Mouse (Mus musculus) midbrain, embryonic 13.5 days (tissue): ENCODE data around the gene Fam219b. TPM values are rescaled to one million over a fixed set of nuclear protein-coding genes. Genes with fewer than 3 reads are reported as not detected.

ENCODE experiments used
- ATAC-seq: fragments of 200-750 bp; cut with Nextera tagmentation; 2 replicates; pipeline ENCODE4 v1.8.0; 2017; ENCODE audit warnings: mild to moderate bottlenecking, moderate TSS enrichment, moderate library complexity
- H3K27ac ChIP-seq: fragments of 300-500 bp; sonication (generic); 2 replicates; pipeline ENCODE4 v1.5.1; 2015; ENCODE audit warnings: inconsistent platforms, mild to moderate bottlenecking, moderate library complexity
- H3K27me3 ChIP-seq: fragments of 300-500 bp; sonication (generic); 2 replicates; pipeline ENCODE4 v1.6.1; 2015; ENCODE audit warnings: mild to moderate bottlenecking, inconsistent platforms
- H3K36me3 ChIP-seq: fragments of 300-500 bp; sonication (generic); 2 replicates; pipeline ENCODE4 v1.6.1; 2015; ENCODE audit warnings: mild to moderate bottlenecking, inconsistent platforms
- H3K4me1 ChIP-seq: fragments of 300-500 bp; sonication (generic); replicated peaks from 2 replicates; pipeline ENCODE4 v1.6.1; 2015; ENCODE audit warnings: inconsistent platforms
- H3K4me2 ChIP-seq: fragments of 300-500 bp; sonication (generic); replicated peaks from 2 replicates; pipeline ENCODE4 v1.6.1; 2015; ENCODE audit warnings: moderate library complexity, mild to moderate bottlenecking, inconsistent platforms
- H3K4me3 ChIP-seq: fragments of 300-500 bp; sonication (generic); replicated peaks from 2 replicates; pipeline ENCODE4 v1.5.1; 2015; ENCODE audit warnings: mild to moderate bottlenecking, inconsistent platforms
- H3K9ac ChIP-seq: fragments of 300-500 bp; sonication (generic); replicated peaks from 2 replicates; pipeline ENCODE4 v1.6.1; 2015; ENCODE audit warnings: mild to moderate bottlenecking, inconsistent platforms
- H3K9me3 ChIP-seq: fragments of 300-500 bp; sonication (generic); 2 replicates; pipeline ENCODE4 v1.6.1; 2016; ENCODE audit warnings: mild to moderate bottlenecking, inconsistent platforms
- WGBS: fragments of 180-500 bp; shearing (Covaris S2); methylation state at CpG from one replicate; pipeline ENCODE4 v1.1.7; 2015; 5-methylcytosine and 5-hydroxymethylcytosine counted together
- polyA plus RNA-seq: library from polyadenylated mRNA; unstranded; fragments of >200 nt; fragmentation: Nextera tagmentation; extraction: Ambion mirVana; gene quantifications from 2 replicates; pipeline ENCODE4 v1.2.1, GENCODE M21; 2015

Fam219b gene
- polyA plus RNA-seq, 1 experiment from 2014 or later: 24.2 TPM

DNA sequence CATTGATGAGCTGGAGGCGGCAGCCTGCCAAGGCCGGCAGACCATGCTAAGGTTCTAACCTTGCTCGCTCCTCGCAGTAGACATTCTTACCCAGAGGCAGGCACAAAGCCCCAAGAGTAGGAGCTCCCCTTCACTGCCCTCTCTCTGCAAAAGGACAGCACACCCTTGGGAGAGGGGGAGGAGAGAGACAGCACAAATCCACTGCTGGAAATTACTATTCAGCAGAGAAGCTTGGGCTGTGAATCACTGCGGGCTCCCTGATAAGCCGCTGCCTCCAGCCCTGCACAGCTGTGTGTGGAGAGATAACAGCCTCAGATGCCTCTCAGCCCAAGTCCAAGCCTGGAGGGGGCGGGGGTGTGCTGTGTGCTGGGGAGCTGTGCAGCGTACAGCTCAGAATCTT is 31.6 kb upstream of the Fam219b start:
- peak overlapping the region; percentile 88 for H3K27ac ChIP-seq
- peak overlapping the region; percentile 2; the same call in 1 of the 2 replicates for H3K9ac ChIP-seq
- H3K36me3 ChIP-seq: no peaks in the 10 kb centered on the region
- H3K4me1 ChIP-seq: peaks cover 57% of the 10 kb centered on the region
- 5% methylated on average over 8 of the region's 8 CpGs for WGBS
- peak overlapping the region; percentile 44 for H3K4me3 ChIP-seq
- H3K4me2 ChIP-seq: peak overlapping the region; percentile 84
- H3K9me3 ChIP-seq: no peaks in the 10 kb centered on the region
- peak; percentile 93 for ATAC-seq
- H3K27me3 ChIP-seq: peaks cover 54% of the 10 kb centered on the region

DNA sequence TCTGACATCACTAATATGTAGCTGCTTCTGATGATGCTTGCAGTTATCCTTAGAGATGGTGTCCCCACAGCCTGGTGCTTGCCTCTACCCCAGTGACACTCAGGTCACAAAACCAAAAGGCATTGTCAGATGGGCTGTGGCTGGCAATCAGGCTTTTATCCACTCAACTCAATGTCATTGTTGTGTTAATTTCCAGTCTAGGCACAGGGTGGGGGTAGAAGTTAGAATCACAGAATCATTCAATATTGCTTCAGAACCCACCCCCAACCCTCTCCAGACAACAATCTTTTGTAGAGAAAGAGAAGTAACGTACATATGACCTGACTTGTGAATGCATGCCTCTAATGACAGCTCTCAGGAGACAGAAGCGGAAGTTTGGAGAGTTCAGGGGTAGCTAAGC is 26.8 kb upstream of the Fam219b start:
- H3K36me3 ChIP-seq: no peaks in the 10 kb centered on the region
- H3K27ac ChIP-seq: no peak overlapping the region
- H3K9ac ChIP-seq: no peak overlapping the region
- H3K4me1 ChIP-seq: peaks cover 8% of the 10 kb centered on the region
- H3K4me2 ChIP-seq: no peak overlapping the region
- no peak for ATAC-seq
- H3K9me3 ChIP-seq: no peaks in the 10 kb centered on the region
- no peak overlapping the region for H3K4me3 ChIP-seq
- peaks cover 10% of the 10 kb centered on the region for H3K27me3 ChIP-seq
- WGBS: 46% methylated on average over 2 of the region's 2 CpGs

DNA sequence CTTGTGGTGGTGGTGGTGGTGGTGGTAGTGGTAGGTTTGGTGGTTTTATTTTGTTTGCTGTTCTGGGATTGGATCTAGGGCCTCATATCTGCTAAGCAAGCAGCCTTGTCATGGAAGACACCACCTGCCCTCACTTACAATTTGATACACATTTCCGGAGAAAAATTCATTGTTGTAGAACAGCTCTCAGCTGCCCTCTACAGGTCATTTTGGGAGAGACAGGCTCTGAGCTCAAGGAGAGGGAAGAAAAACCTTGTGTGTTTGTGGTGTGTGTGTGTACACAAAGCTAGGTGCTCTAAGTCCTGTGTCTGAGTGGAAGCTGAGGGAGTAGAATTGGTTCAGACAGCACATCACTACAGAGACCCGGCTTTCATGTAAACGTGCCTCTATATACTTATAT is 20.2 kb upstream of the Fam219b start:
- Histone ChIP-seq H3K27ac (peak overlapping the region; percentile 65; the same call in 1 of the 2 replicates), H3K27me3 (no peaks in the 10 kb centered on the region), H3K4me1 (peaks cover 11% of the 10 kb centered on the region), H3K4me2 (no peak overlapping the region), H3K36me3 (no peaks in the 10 kb centered on the region), H3K9ac (no peak overlapping the region), H3K4me3 (no peak overlapping the region), H3K9me3 (no peaks in the 10 kb centered on the region)
- 2% methylated on average over 3 of the region's 3 CpGs for WGBS
- ATAC-seq: no peak

DNA sequence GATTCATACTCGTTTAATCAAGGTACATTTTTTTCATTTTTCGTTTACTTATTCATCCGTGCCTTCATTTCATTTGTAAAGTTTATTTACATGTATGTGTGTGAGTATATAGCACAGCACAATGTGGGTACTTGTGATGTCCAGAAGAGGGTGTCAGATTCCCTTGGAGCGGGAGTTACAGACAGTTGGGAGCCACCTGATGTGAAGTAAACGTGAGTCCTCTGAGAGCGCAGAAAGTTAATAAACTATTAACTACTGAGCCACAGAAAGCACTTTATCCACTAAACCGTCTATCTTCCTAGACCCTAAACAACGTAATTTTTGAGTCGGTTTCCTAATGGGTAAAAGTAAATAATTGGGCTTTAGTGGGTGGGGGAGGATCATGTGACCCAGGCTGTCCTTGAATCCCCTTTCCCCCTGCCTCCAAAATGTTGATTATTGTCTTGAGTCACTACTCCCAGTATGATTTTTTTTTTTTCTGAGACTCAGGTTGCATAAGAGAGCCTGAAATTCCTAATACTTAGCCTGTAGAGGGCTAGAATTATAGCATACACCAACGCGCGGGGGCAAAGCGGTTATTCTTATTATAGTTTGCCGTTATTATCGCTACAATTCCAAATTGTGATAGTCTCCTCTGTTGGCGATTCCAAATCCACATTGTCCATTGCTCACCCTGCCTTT is 16.8 kb upstream of the Fam219b start:
- peak overlapping the region; percentile 92 for H3K27ac ChIP-seq
- H3K27me3 ChIP-seq: no peaks in the 10 kb centered on the region
- peak; percentile 44; the same call in 1 of the 2 replicates for ATAC-seq
- no peaks in the 10 kb centered on the region for H3K36me3 ChIP-seq
- H3K4me3 ChIP-seq: peak overlapping the region; percentile 98
- H3K4me1 ChIP-seq: peaks cover 39% of the 10 kb centered on the region
- peak overlapping the region; percentile 98 for H3K9ac ChIP-seq
- peak overlapping the region; percentile 74 for H3K4me2 ChIP-seq
- H3K9me3 ChIP-seq: no peaks in the 10 kb centered on the region
- WGBS: 27% methylated on average over 16 of the region's 16 CpGs

DNA sequence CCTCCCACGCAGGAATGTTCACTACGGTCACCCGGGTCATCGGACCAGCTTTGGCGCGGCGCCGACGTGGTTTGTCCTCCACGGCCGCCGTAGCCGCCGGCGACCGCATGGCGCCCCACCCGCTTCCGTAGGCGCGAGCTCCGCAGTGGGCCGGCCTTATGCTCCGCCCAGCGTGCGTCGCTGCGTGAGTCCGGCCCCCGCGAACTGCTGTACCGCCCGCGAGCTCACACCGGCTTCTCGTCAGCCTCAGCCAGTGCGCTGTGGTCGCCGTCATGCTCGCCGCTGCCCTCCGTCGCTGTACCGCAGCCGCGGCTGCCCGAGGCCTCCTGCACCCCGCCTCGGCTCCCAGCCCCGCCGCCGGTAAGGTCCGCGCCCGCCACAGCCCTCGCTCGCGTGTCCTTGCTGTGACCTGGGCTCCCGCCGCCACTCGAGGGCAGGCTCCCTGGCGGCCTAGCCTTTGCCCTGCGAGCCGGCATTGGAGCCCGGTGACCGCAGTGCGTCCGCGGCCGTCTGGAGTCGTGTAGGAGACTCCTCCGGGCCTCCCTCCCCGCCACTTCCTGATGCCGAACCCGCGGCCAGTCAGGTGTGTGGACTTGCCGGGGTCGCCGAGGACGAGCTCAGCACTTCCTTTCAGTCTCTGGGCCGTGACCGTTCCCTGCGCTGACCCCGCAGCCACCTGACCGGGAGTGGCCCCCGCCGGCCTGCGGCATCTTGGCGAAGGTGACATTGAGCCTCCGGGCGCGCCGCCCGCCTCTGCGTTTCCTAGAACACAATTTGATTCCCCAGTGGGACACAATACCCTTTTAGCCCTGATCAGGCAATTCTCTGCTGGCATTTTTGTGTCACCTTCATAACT is 16.0 kb upstream of the Fam219b start, which contains the start of gene Cox5a:
Gene Cox5a, plus strand, starts transcription at position 219 of the 856 bp plus-strand sequence.
- Histone ChIP-seq H3K4me2 (peak within 1 kb of the TSS; percentile 74), H3K4me3 (peak within 1 kb of the TSS; percentile 98), H3K27ac (peak within 1 kb of the TSS; percentile 92), H3K9ac (peak within 1 kb of the TSS; percentile 98), H3K4me1 (peaks cover 44% of the 10 kb centered on the region), H3K27me3 (no peaks in the 10 kb centered on the region), H3K9me3 (no peaks in the 10 kb centered on the region), H3K36me3 (no peaks in the 10 kb centered on the region)
- peak; percentile 97 for ATAC-seq
- WGBS: under 1% methylated on average over 87 of the region's 95 CpGs

DNA sequence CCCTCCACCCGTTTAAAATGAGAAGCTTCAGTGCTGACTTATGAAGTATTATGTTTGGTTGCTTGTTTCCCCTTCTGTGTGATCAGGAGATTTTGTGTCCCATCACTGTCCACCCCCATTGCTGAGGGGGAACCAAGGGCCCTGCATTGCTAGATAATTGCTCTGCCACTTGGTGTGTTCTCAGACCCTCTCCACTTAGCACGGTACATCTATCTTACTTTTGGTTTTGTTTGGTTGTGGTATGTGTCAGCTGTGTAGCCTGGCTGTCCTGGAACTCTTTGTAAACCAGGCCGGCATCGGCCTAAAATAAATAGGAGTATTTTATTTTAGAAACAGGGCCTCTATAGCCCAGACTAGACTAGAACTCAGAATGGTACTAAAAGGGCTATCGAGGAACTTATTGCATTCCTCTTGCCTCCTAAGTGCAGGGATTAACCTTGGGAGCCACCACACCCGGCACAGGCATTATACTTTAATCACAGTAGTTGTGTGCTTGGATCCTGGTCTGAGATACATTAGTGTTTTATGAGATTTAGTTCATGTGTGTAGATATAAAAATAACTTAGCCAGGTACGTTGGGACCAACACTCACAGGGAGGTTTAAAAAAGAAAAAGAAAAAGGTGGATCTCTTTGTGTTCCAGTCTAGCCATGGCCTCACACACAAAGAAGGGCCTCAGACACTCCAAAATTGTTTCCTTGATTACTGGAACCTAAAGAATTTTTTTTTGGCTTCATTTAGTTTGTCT is 15.0 kb upstream of the Fam219b start:
- Histone ChIP-seq H3K36me3 (no peaks in the 10 kb centered on the region), H3K4me1 (peaks cover 39% of the 10 kb centered on the region), H3K4me3 (peak overlapping the region; percentile 98), H3K27ac (peak overlapping the region; percentile 2; the same call in 1 of the 2 replicates), H3K4me2 (peak overlapping the region; percentile 74), H3K9ac (peak overlapping the region; percentile 98), H3K27me3 (no peaks in the 10 kb centered on the region), H3K9me3 (no peaks in the 10 kb centered on the region)
- ATAC-seq: no peak
- 40% methylated on average over 7 of the region's 7 CpGs for WGBS

DNA sequence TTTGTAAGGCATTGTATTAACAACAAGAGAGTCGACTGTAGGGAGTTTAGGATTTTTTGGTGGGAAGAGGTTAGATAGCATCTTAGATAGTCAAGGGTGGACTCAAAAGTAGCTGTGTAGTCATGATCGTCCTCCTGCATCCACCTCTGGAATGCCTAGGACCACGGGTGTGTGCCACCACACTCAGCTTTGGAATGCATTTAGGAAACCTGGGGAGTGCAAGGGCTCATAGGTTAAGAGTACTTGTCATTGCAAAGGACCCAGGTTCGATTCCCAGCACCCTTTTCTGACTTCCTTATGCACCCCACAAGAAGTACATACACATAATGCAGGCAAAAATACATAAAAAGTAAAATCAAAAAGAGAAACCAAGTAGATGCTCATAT is 14.5 kb upstream of the Fam219b start:
- 87% methylated on average over 4 of the region's 4 CpGs for WGBS

DNA sequence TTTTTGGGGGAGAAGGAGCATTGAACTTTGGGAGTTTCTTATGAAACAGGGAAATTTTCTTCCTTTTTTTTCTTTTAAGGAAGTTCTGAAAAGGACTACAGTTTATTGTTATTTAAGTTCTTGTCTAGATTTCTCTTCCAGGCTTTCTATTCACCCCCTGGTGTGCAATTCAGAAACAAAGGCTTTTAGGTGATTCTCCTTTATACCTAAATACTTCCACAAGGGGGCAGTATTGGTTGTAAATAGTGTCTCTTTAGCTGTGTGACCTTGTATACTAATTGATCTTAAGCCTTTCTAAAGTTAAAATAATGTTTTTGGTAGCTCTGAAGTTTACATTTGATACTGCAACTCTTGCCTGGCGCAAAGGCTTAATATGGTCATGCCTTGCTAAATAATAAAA is 13.6 kb upstream of the Fam219b start:
- Histone ChIP-seq H3K27ac (no peak overlapping the region), H3K4me1 (peaks cover 44% of the 10 kb centered on the region), H3K9me3 (no peaks in the 10 kb centered on the region), H3K4me2 (no peak overlapping the region), H3K36me3 (no peaks in the 10 kb centered on the region), H3K27me3 (no peaks in the 10 kb centered on the region), H3K4me3 (no peak overlapping the region), H3K9ac (no peak overlapping the region)
- 86% methylated on average over 1 of the region's 1 CpGs for WGBS
- no peak for ATAC-seq

More for the DNA sequence above, 14.5 kb upstream of the Fam219b start:
- Histone ChIP-seq H3K4me1 (peaks cover 39% of the 10 kb centered on the region), H3K4me2 (peak overlapping the region; percentile 74), H3K27me3 (no peaks in the 10 kb centered on the region), H3K27ac (no peak overlapping the region), H3K9me3 (no peaks in the 10 kb centered on the region), H3K36me3 (no peaks in the 10 kb centered on the region), H3K9ac (peak overlapping the region; percentile 98; the same call in 1 of the 2 replicates), H3K4me3 (peak overlapping the region; percentile 98)
- ATAC-seq: no peak

DNA sequence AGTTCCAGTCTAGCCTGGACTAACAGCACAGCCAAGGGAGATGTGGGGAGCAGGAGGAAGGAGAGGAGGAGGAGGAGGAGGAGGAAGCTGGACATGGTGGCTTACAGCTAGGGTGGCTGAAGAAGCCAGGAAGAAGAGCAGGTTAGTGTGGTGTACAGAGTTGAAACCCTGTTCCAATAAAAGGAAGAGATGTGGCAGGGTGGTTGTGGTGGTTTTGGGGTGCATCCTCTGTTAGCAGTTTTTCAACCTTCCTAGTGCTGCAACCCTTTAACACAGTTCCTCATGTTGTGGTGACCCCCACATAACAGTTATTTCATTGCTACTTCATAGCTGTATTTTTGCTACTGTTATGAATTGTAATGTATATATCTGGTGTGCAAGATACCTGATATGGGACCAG is 12.9 kb upstream of the Fam219b start:
- H3K4me2 ChIP-seq: 0 out of 2 replicates have a peak overlapping the region, but pooled peaks have one; percentile 2
- H3K9ac ChIP-seq: no peak overlapping the region
- H3K27ac ChIP-seq: no peak overlapping the region
- H3K4me3 ChIP-seq: no peak overlapping the region
- H3K4me1 ChIP-seq: peaks cover 45% of the 10 kb centered on the region
- H3K36me3 ChIP-seq: 0 out of 2 replicates have a peak, but pooled peaks cover 4% of the 10 kb centered on the region
- ATAC-seq: no peak
- H3K27me3 ChIP-seq: no peaks in the 10 kb centered on the region
- no peaks in the 10 kb centered on the region for H3K9me3 ChIP-seq

DNA sequence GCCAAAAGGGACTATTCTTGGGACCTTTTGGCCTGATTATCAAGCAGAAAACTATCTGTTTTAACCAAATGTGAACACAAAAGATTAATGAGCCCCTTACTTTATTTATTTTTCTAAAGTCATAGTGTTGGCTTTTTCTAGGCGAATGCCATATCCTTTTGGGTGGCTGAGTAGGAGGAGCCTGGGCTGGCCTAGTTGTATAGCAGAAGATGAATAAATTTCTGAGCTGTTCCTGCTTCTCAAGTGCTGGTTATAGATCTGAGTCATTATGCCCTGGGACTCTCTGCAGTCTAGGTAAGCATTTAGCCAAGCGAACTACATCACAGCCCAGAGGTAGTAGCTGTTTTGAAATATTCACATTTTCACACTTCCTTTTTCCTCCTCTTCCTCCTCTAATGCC is 11.8 kb upstream of the Fam219b start:
- Histone ChIP-seq H3K9me3 (no peaks in the 10 kb centered on the region), H3K9ac (no peak overlapping the region), H3K4me1 (peaks cover 42% of the 10 kb centered on the region), H3K4me2 (no peak overlapping the region), H3K36me3 (peaks cover 10% of the 10 kb centered on the region), H3K27ac (no peak overlapping the region), H3K4me3 (no peak overlapping the region), H3K27me3 (no peaks in the 10 kb centered on the region)
- WGBS: 87% methylated on average over 2 of the region's 2 CpGs
- ATAC-seq: no peak

DNA sequence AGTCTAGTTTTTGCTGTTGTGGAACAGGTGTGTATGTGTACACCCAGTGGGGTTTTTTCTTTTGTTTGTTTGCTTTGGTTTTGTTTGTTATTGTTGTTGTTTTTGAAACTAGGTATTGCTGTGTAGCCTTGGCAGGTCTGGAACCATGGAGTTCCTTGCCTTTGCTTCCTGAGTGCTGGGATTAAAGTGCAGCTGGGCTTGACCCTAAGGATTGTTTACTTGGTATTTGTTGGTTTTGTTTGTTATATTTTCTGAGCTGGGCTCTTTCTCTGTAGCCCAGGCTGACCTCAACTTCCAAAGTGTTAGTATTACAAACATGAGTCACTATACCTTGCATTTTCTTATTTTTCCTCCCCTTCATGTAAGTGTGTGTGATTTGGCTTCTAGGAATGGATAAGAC is 10.9 kb upstream of the Fam219b start:
- Histone ChIP-seq H3K4me2 (no peak overlapping the region), H3K27ac (no peak overlapping the region), H3K4me1 (peaks cover 41% of the 10 kb centered on the region), H3K27me3 (no peaks in the 10 kb centered on the region), H3K36me3 (peaks cover 16% of the 10 kb centered on the region), H3K9ac (no peak overlapping the region), H3K4me3 (no peak overlapping the region), H3K9me3 (no peaks in the 10 kb centered on the region)
- ATAC-seq: no peak

DNA sequence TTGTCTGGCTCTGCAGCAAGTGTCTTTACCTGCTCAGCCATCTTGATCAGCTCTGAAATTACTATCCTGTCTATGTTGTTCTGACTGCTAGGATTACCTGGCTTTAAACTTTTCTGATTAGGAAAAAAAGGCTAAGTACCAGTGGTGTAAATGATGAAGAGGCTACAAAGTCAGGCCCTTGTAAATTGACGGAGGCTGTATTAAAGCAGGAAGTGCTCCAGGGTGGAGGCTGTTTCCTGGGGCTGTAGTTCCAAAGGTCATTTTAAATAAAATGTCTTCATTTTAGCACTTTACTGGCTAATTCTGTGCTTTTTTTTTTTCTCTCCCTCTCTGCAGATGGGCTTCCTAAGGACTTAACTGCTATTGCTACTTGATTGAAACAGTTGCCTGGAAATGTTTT is 5.4 kb upstream of the Fam219b start:
- Histone ChIP-seq H3K4me1 (peaks cover 10% of the 10 kb centered on the region), H3K9me3 (no peaks in the 10 kb centered on the region), H3K4me2 (no peak overlapping the region), H3K9ac (no peak overlapping the region), H3K36me3 (peaks cover 50% of the 10 kb centered on the region), H3K27ac (no peak overlapping the region), H3K27me3 (no peaks in the 10 kb centered on the region), H3K4me3 (no peak overlapping the region)
- ATAC-seq: no peak
- WGBS: 98% methylated on average over 1 of the region's 1 CpGs
